ENCODE assay signal across 24 mouse cellular contexts in the genomic region with DNA sequence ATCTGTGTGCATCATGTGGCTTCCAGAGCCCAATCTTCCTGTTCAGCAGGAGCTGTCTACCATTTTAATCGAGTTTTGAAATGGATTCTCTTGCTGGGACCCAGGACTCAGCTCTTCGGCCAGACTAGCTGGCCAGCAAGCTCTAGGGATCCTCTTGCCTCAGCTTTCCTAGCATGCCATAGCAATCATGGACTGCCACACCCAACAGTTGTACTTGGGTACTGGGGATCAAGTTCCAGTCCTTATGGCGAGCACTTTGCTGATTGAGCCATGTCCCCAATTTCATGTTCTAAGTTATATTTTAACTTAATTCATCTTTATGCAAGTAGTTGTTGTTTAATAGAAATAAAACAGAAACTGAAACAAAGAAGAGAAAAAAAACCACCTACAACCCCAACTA.
"Had no signal": no experiment of that assay in that cellular context is flagged by ENCODE, and none has a peak within 500 bp of the region (broad histone marks: within the 10 kb centered on the region; RNA-seq: fewer than 3 reads in every experiment).

No protein-coding gene starts in this region.

- DNase-seq: gastrocnemius, postnatal 14 days; gastrocnemius, postnatal 36 days; heart, adult 11 months; heart, adult 2 months; heart, postnatal 14 days; heart, postnatal 36 days; kidney, adult 18-20 months; kidney, adult 8-10 months; kidney, postnatal 10 days; kidney, postnatal 25 days; kidney, postnatal 4 days; left cerebral cortex, postnatal 4 days had no signal

- H3K4me3 ChIP-seq: heart, adult 2 months; heart, embryonic 13.5 days; heart, embryonic 15.5 days; hindbrain, embryonic 13.5 days; hindbrain, embryonic 15.5 days; layer of hippocampus, adult 2 months; left cerebral cortex, adult 2 months; limb, embryonic 13.5 days; limb, embryonic 15.5 days; liver, embryonic 12.5 days had no signal

- H3K9ac ChIP-seq: heart, embryonic 13.5 days; heart, embryonic 15.5 days; hindbrain, embryonic 13.5 days; hindbrain, embryonic 15.5 days; limb, embryonic 13.5 days; limb, embryonic 15.5 days; liver, embryonic 12.5 days; liver, embryonic 14.5 days had no signal

- H3K4me2 ChIP-seq: heart, embryonic 11.5 days; heart, embryonic 13.5 days; heart, embryonic 15.5 days; hindbrain, embryonic 13.5 days; hindbrain, embryonic 15.5 days; limb, embryonic 13.5 days; limb, embryonic 15.5 days; liver, embryonic 12.5 days had no signal

- H3K27me3 ChIP-seq: heart, embryonic 13.5 days; heart, embryonic 15.5 days; hindbrain, embryonic 13.5 days; hindbrain, embryonic 15.5 days; limb, embryonic 15.5 days; liver, embryonic 12.5 days had no signal

- H3K4me1 ChIP-seq: heart, embryonic 13.5 days; heart, embryonic 15.5 days; hindbrain, embryonic 13.5 days; hindbrain, embryonic 15.5 days; limb, embryonic 13.5 days; limb, embryonic 15.5 days; liver, embryonic 12.5 days had no signal

- H3K27ac ChIP-seq: heart, adult 2 months; heart, embryonic 13.5 days; heart, embryonic 15.5 days; hindbrain, embryonic 13.5 days; hindbrain, embryonic 15.5 days; hindbrain, postnatal 0 days; layer of hippocampus, adult 2 months; left cerebral cortex, adult 2 months; limb, embryonic 13.5 days; limb, embryonic 15.5 days; liver, embryonic 12.5 days; liver, embryonic 14.5 days had no signal

- H3K36me3 ChIP-seq: heart, embryonic 13.5 days; heart, embryonic 15.5 days; hindbrain, embryonic 13.5 days; hindbrain, embryonic 15.5 days; limb, embryonic 13.5 days; limb, embryonic 15.5 days; liver, embryonic 12.5 days had no signal
